Mouse (Mus musculus): ENCODE measurements around the gene Xrn1.
"Not testable (repeated sequence)": the region's sequence is repeated elsewhere in the genome, so short reads cannot be mapped to it uniquely, and the experiment has no call there.

The Xrn1 gene

GRCm38 (mm10) chr9:95954585-95955461, at the start of gene Xrn1:
Gene Xrn1 (plus strand): TSS chr9:95954760.
- in situ Hi-C loops (cut with MboI, MseI) = no loop called here

DNA sequence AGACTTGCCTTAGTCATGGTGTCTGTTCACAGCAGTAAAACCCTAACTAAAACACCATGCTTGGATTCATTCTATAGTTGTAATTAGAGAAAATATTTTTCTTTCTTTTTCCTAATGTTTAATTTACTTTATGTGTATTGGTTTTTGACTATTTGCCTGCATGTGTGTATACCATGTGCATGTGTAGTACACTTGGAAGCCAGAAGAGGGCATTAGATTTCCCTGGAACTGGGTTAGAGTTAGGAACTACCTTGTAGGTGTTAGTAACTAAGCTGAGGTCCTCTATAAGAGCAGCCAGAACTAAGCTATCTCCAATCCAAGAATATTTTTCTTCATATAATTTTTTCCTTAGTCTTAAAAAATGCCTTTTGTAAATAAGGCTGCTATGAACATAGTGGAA, 21.7 kb upstream of the Xrn1 start:
- in situ Hi-C loops (cut with MboI, MseI) = no loop called here

- in situ Hi-C loops (cut with MboI, MseI) = no loop called here
Observed at GRCm38 (mm10) chr9:95953658-95954057, 902 bp upstream of the Xrn1 start.

DNA sequence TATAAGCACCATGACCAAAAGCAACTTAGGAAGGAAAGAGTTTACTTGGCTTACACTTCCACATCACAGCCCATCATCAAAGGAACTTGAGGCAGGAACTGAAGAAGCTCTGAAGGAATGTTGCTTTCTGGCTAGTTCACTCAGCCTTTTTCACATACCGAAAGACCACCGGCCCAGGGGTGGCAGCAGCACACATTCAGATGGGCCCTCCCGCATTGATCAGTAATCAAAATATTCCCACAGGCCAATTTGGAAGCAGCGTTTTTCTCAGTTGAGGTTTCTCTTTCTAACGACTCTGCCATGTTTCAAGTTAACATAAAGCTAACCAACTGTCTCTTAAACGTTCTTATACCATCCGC, 355 bp upstream of the Xrn1 start:
- in situ Hi-C loops (cut with MboI, MseI) = no loop called here

DNA sequence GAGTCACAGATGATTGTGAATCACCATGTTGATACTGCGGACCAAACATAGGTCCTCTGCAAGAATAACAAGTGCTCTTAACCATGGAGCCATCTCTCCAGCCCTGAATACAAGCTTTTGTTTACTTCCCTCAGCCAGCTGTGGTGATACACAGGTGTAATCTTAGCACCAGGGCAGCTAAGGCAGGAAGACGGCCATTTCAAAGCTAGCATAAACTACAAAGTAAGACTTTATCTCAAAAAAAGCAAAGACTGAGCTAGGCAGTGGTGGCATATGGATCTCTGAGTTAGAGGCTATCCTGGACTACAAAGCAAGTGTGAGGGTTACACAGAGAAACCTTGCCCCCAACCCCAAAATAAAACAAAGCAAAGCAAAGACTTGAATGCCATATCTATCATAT, 3.1 kb downstream of the Xrn1 start:
- in situ Hi-C loops (cut with MboI, MseI) = no loop called here

DNA sequence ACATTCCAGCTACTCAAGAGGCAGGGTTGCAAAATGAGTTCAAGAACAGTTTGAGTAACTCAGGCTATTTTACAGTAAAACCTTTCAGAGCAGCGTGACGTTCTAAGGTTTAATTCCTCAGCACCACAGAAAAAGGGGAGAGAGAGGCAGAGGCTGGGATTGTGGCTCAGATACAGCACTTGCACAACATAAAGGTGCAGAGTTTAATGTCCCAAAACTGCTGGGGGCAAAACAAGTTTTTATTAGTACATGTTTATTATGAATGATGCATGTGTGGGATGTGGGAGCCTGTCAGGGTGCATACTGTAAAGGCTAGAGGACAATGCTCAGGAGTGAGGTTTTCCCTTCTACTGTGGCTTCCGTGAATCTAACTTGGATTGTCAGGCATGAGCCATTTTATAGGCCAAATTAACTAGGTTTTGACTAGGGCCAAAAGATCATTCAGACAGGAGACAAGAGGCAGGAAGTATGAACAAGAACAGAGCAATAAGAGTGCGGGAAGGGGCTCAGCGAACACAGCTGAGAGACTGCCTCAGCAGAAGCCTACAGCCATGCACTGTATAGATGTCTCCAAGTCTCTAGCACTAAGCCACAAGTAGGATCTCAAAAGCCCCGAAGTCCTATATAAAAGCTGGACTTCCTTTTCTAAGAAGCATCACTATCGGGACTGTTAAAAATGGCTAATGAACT, 3.6 kb downstream of the Xrn1 start:
- in situ Hi-C loops (cut with MboI, MseI) = no loop called here

- in situ Hi-C loops (cut with MboI, MseI) = not testable (repeated sequence)
Observed at GRCm38 (mm10) chr9:95958731-95959105, 4.2 kb downstream of the Xrn1 start.

- in situ Hi-C loops (cut with MboI, MseI) = no loop called here
Observed at GRCm38 (mm10) chr9:95959246-95959645, 4.7 kb downstream of the Xrn1 start.

- in situ Hi-C loops (cut with MboI, MseI) = no loop called here
Observed at GRCm38 (mm10) chr9:95959732-95960428, 5.3 kb downstream of the Xrn1 start.

GRCm38 (mm10) chr9:95961058-95961457, 6.5 kb downstream of the Xrn1 start:
- in situ Hi-C loops (cut with MboI, MseI) = no loop called here

- in situ Hi-C loops (cut with MboI, MseI) = no loop called here
Observed at GRCm38 (mm10) chr9:95964037-95964436, 9.5 kb downstream of the Xrn1 start.

GRCm38 (mm10) chr9:95978279-95978678, 23.7 kb downstream of the Xrn1 start:
- in situ Hi-C loops (cut with MboI, MseI) = no loop called here

- in situ Hi-C loops (cut with MboI, MseI) = no loop called here
Observed at GRCm38 (mm10) chr9:95979896-95980295, 25.3 kb downstream of the Xrn1 start.

GRCm38 (mm10) chr9:95992255-95992654, 37.7 kb downstream of the Xrn1 start:
- in situ Hi-C loops (cut with MboI, MseI) = no loop called here

GRCm38 (mm10) chr9:96004455-96004854, 49.9 kb downstream of the Xrn1 start:
- in situ Hi-C loops (cut with MboI, MseI) = no loop called here

- in situ Hi-C loops (cut with MboI, MseI) = no loop called here
Observed at GRCm38 (mm10) chr9:96010664-96011063, 56.1 kb downstream of the Xrn1 start.

DNA sequence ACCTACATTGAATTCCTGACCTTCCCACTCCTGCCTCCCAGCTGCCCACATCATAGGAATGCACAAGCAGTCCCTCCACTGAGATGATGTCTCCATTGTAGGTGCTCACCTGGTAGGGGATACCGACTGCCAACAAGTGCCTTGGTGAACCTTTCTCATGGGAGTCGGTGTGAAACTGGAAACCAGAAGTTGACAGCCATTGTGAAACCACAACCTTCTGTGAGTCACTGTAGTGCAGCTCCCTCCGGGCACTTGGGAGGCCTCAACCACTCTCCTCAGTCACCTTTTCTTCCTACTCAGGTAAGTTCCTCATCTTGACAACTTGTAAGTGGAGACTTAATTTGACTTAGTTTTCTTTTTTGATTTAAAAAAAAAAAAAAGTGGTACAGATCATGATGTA, 69.4 kb downstream of the Xrn1 start:
- in situ Hi-C loops (cut with MboI, MseI) = no loop called here

GRCm38 (mm10) chr9:96027913-96028312, 73.4 kb downstream of the Xrn1 start:
- in situ Hi-C loops (cut with MboI, MseI) = no loop called here

DNA sequence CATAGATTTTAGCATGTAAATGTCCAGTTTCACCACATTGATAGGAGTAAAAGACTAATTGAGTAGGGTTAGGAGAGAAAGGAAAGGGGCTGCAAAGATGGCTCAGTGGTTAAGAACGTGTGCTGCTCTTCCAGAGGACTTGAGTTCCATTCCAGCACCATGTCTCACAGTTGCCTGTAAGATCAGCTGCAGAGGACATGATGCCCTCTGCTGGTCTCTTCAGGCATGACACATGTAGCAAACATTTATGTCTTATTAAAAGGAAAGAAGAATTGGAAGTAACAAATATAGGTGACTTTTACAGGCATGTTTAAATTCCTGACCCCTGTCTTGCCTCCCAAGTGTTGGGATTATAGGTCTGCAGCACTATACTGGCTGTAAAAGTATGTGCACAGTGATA, 74.3 kb downstream of the Xrn1 start:
- in situ Hi-C loops (cut with MboI, MseI) = no loop called here

GRCm38 (mm10) chr9:96029886-96030285, 75.3 kb downstream of the Xrn1 start:
- in situ Hi-C loops (cut with MboI, MseI) = no loop called here

DNA sequence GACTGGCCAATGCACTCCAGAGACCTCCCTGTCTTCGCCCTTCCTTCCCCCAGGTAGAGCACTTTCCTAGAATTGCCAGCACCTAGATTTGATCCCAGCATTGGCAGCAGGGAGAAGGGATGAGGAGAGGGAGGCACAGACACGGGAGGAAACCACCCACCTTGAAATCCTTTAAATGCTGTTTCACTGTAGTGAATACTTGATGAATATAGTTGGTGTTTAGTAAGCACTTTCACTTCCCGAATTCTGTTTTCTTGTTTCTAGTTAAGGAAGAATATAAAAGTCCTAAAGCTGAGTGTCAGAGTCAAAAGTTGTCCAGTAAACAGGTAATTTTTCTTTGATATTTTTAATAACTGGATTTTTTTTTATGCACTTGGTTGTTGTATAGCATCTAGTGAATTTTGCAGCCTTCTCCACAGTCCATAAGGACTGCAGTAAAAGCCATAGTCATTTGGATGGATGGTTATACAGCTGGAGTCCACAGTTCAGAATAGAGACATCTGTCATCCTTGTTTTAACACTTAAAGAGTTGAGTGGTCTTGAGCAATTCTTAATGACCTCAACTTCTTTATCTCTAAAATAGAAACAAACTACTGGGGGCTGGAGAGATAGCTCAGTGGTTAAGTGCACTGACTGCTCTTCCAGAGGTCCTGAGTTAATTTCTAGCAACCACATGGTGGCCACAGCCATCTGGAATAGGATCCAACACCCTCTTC, 81.0 kb downstream of the Xrn1 start:
- in situ Hi-C loops (cut with MboI, MseI) = no loop called here

DNA sequence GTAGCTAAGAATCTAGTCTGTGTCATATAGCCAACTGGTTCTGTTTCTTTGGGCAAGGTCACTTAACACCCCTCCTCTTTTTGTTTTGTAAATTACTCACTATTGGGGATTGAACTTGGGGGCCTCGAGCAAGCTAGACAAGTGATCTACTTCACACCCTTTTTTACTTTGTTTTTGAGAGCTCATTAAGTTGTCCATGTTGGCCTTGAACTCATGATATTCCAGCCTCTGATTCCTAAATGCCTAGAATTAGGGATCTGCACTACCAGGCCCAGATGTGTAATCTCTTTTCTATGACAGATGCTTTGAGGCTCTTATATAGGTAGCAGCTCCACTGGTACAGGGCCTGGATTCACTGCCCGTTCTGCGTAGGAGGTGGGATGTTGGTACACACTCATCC, 89.7 kb downstream of the Xrn1 start:
- in situ Hi-C loops (cut with MboI, MseI) = no loop called here

Measured in regulatory T cell (primary cell).